Comparison of ENCODE assay signal across 8 mouse cellular contexts in genomic region chr1:170894603-170895602, GRCm38 (mm10). TPM values are rescaled to one million over a fixed set of nuclear protein-coding genes. Genes with fewer than 3 reads are reported as not detected.
DNase-seq lines count a peak whose midpoint lies in the region; ATAC-seq lines count a peak whose summit lies in the region.

No protein-coding gene starts in this region.

- ATAC-seq in megakaryocyte-erythroid progenitor cell, adult 5-6 weeks (replicated peaks; ENCODE audit: low FRiP score, low TSS enrichment, poor library complexity, severe bottlenecking), result peak; percentile 56; the same call in 1 of the 2 replicates

- DNase-seq in cerebellum, postnatal 10 days, result peak; percentile 22 to 81
- DNase-seq in cerebellum, postnatal 36 days, result no peak
- DNase-seq in left cerebral cortex, postnatal 14 days (ENCODE audit: low spot score in 2 of 2), result peak; percentile 51 to 71
- no peak for DNase-seq in left cerebral cortex, postnatal 4 days
- peak; percentile 30 for DNase-seq in c-Kit-negative CD71-positive TER-119-positive erythroid progenitor cells, embryonic 14.5 days (ENCODE audit: low read depth, low spot score)
- DNase-seq in spleen, postnatal 10 days (ENCODE audit: low spot score in 2 of 2), result no peak
- DNase-seq in ovary, postnatal 10 days (ENCODE audit: low spot score), result no peak

- intact Hi-C loops in left cerebral cortex, postnatal 14 days (cut with DNase I), result no loop called here
- intact Hi-C loops in left cerebral cortex, postnatal 4 days (cut with DNase I), result no loop called here

RNA-seq across cellular contexts. Expression of gene Dusp12, which starts 9.6 kb away (rescaled TPM):
- 10 to 100 TPM; 14.3 to 15.9 TPM for total RNA-seq in left cerebral cortex, postnatal 14 days (2021)
- 10 to 100 TPM; 24.4 to 24.8 TPM for total RNA-seq in left cerebral cortex, postnatal 4 days (2021)
- 22.9 and 24.2 TPM in 2 replicates for total RNA-seq in megakaryocyte-erythroid progenitor cell, adult 5-6 weeks (2014; fragmentation: Nextera tagmentation)
- total RNA-seq in megakaryocyte-erythroid progenitor cell, adult 5-6 weeks (2017), result 9.7 and 12.5 TPM in 2 replicates

RNA-seq across cellular contexts. Expression of gene Gm26620, which starts 10.0 kb away (rescaled TPM):
- under 1 TPM in 1 of 2 experiments, not detected in 1; 0.57 TPM for total RNA-seq in left cerebral cortex, postnatal 14 days (2021)
- 1 to 10 TPM in 1 of 2 experiments, not detected in 1; 1.3 TPM for total RNA-seq in left cerebral cortex, postnatal 4 days (2021)
- 1.3 TPM in 1 of 2 replicates, not detected in the other for total RNA-seq in megakaryocyte-erythroid progenitor cell, adult 5-6 weeks (2014; fragmentation: Nextera tagmentation)
- total RNA-seq in megakaryocyte-erythroid progenitor cell, adult 5-6 weeks (2017), result 0.75 and 1.0 TPM in 2 replicates

RNA-seq across cellular contexts. Expression of gene Fcrlb, which starts 17.8 kb away (rescaled TPM):
- under 1 TPM in 1 of 2 experiments, not detected in 1; 0.53 TPM for total RNA-seq in left cerebral cortex, postnatal 14 days (2021)
- total RNA-seq in left cerebral cortex, postnatal 4 days (2021), result not detected
- total RNA-seq in megakaryocyte-erythroid progenitor cell, adult 5-6 weeks (2014; fragmentation: Nextera tagmentation), result 0.50 TPM in 1 of 2 replicates, not detected in the other
- not detected in 2 replicates for total RNA-seq in megakaryocyte-erythroid progenitor cell, adult 5-6 weeks (2017)

RNA-seq across cellular contexts. Expression of gene Atf6, which starts 27.3 kb away (rescaled TPM):
- total RNA-seq in left cerebral cortex, postnatal 14 days (2021), result 10 to 100 TPM; 33.2 to 34.6 TPM
- total RNA-seq in left cerebral cortex, postnatal 4 days (2021), result 10 to 100 TPM; 14.1 to 14.8 TPM
- total RNA-seq in megakaryocyte-erythroid progenitor cell, adult 5-6 weeks (2014; fragmentation: Nextera tagmentation), result 12.5 and 12.6 TPM in 2 replicates
- 11.8 and 12.7 TPM in 2 replicates for total RNA-seq in megakaryocyte-erythroid progenitor cell, adult 5-6 weeks (2017)

RNA-seq across cellular contexts. Expression of gene Fcrla, which starts 32.5 kb away (rescaled TPM):
- not detected for total RNA-seq in left cerebral cortex, postnatal 14 days (2021)
- total RNA-seq in left cerebral cortex, postnatal 4 days (2021), result not detected
- 2.4 TPM in 1 of 2 replicates, not detected in the other for total RNA-seq in megakaryocyte-erythroid progenitor cell, adult 5-6 weeks (2014; fragmentation: Nextera tagmentation)
- 0.69 TPM in 1 of 2 replicates, not detected in the other for total RNA-seq in megakaryocyte-erythroid progenitor cell, adult 5-6 weeks (2017)

Comparison
In these comparisons a context has a peak if more than half of its experiments do, and no peak if none do; other contexts are left out.
1. DNase-seq: peak in cerebellum, postnatal 10 days (2 of 2), left cerebral cortex, postnatal 14 days (2 of 2) and c-Kit-negative CD71-positive TER-119-positive erythroid progenitor cells, embryonic 14.5 days (single experiment); none in cerebellum, postnatal 36 days (0 of 2), left cerebral cortex, postnatal 4 days (single experiment), spleen, postnatal 10 days (0 of 2) and ovary, postnatal 10 days (single experiment).